Mouse (Mus musculus) neural tube, embryonic 15.5 days (tissue): ENCODE results near the gene Grid2. TPM values are rescaled to one million over a fixed set of nuclear protein-coding genes. Genes with fewer than 3 reads are reported as not detected.

Experiments
- ATAC-seq: fragments of 200-750 bp; cut with Nextera tagmentation; 2 replicates; pipeline ENCODE4 v1.8.0; 2017; ENCODE audit warnings: mild to moderate bottlenecking, moderate TSS enrichment, moderate library complexity; ENCODE audit not compliant: low FRiP score
- H3K27ac ChIP-seq: fragments of 300-500 bp; sonication (generic); replicated peaks from 2 replicates; pipeline ENCODE4 v1.5.1; 2015; ENCODE audit warnings: mild to moderate bottlenecking, inconsistent platforms
- H3K27me3 ChIP-seq: fragments of 300-500 bp; sonication (generic); replicated peaks from 2 replicates; pipeline ENCODE4 v1.6.1; 2015; ENCODE audit warnings: inconsistent platforms
- H3K36me3 ChIP-seq: fragments of 300-500 bp; sonication (generic); 2 replicates; pipeline ENCODE4 v1.6.1; 2015; ENCODE audit warnings: inconsistent platforms
- H3K4me1 ChIP-seq: fragments of 300-500 bp; sonication (generic); 2 replicates; pipeline ENCODE4 v1.6.1; 2015; ENCODE audit warnings: inconsistent platforms
- H3K4me2 ChIP-seq: fragments of 300-500 bp; sonication (generic); 2 replicates; pipeline ENCODE4 v1.6.1; 2015; ENCODE audit warnings: inconsistent platforms, mild to moderate bottlenecking, moderate library complexity
- H3K4me3 ChIP-seq: fragments of 300-500 bp; sonication (generic); replicated peaks from 2 replicates; pipeline ENCODE4 v1.5.1; 2015; ENCODE audit warnings: mild to moderate bottlenecking, inconsistent platforms
- H3K9ac ChIP-seq: fragments of 300-500 bp; sonication (generic); replicated peaks from 2 replicates; pipeline ENCODE4 v1.6.1; 2015; ENCODE audit warnings: mild to moderate bottlenecking, inconsistent platforms
- H3K9me3 ChIP-seq: fragments of 300-500 bp; sonication (generic); replicated peaks from 2 replicates; pipeline ENCODE4 v1.6.1; 2016; ENCODE audit warnings: inconsistent platforms
- WGBS: fragments of 180-500 bp; shearing (Covaris S2); methylation state at CpG from one replicate; pipeline ENCODE4 v1.1.7; 2015; ENCODE audit warnings: mixed read lengths; 5-methylcytosine and 5-hydroxymethylcytosine counted together
- polyA plus RNA-seq: library from polyadenylated mRNA; unstranded; fragments of >200 nt; fragmentation: Nextera tagmentation; extraction: Ambion mirVana; gene quantifications from 2 replicates; pipeline ENCODE4 v1.2.1, GENCODE M21; 2015

Gene Grid2
- polyA plus RNA-seq, 1 experiment from 2014 or later: 14.8 TPM

GRCm38 (mm10) chr6:64623404-64623803 is 1367.7 kb downstream of the Grid2 start:
- Histone ChIP-seq H3K4me3 (no peak overlapping the region), H3K4me2 (no peak overlapping the region), H3K36me3 (no peaks in the 10 kb centered on the region), H3K9ac (no peak overlapping the region), H3K9me3 (no peaks in the 10 kb centered on the region), H3K4me1 (no peaks in the 10 kb centered on the region), H3K27me3 (no peaks in the 10 kb centered on the region), H3K27ac (no peak overlapping the region)
- ATAC-seq: no peak
- WGBS: 61% methylated on average over 3 of the region's 3 CpGs

GRCm38 (mm10) chr6:64647661-64648060 is 1392.0 kb downstream of the Grid2 start:
- H3K4me2 ChIP-seq: no peak overlapping the region
- ATAC-seq: no peak
- H3K9ac ChIP-seq: no peak overlapping the region
- no peak overlapping the region for H3K4me3 ChIP-seq
- H3K4me1 ChIP-seq: peaks cover 12% of the 10 kb centered on the region
- H3K9me3 ChIP-seq: no peaks in the 10 kb centered on the region
- H3K36me3 ChIP-seq: no peaks in the 10 kb centered on the region
- no peaks in the 10 kb centered on the region for H3K27me3 ChIP-seq
- no peak overlapping the region for H3K27ac ChIP-seq

GRCm38 (mm10) chr6:64648196-64648595 is 1392.5 kb downstream of the Grid2 start:
- H3K4me3 ChIP-seq: no peak overlapping the region
- H3K9me3 ChIP-seq: no peaks in the 10 kb centered on the region
- ATAC-seq: no peak
- no peak overlapping the region for H3K4me2 ChIP-seq
- peaks cover 12% of the 10 kb centered on the region for H3K4me1 ChIP-seq
- H3K27me3 ChIP-seq: no peaks in the 10 kb centered on the region
- no peak overlapping the region for H3K9ac ChIP-seq
- 32% methylated on average over 8 of the region's 8 CpGs for WGBS
- H3K27ac ChIP-seq: no peak overlapping the region
- H3K36me3 ChIP-seq: no peaks in the 10 kb centered on the region

- H3K36me3 ChIP-seq: no peaks in the 10 kb centered on the region
- H3K9ac ChIP-seq: peak overlapping the region; percentile 30
- no peaks in the 10 kb centered on the region for H3K27me3 ChIP-seq
- no peaks in the 10 kb centered on the region for H3K9me3 ChIP-seq
- H3K4me2 ChIP-seq: peak overlapping the region; percentile 62
- H3K4me3 ChIP-seq: peak overlapping the region; percentile 42
- 10% methylated on average over 20 of the region's 20 CpGs for WGBS
- ATAC-seq: peak; percentile 87
- peak overlapping the region; percentile 60 for H3K27ac ChIP-seq
- H3K4me1 ChIP-seq: peaks cover 12% of the 10 kb centered on the region
These were observed 1393.9 kb downstream of the Grid2 start for GRCm38 (mm10) chr6:64649296-64650226.

- H3K36me3 ChIP-seq: no peaks in the 10 kb centered on the region
- H3K4me1 ChIP-seq: peaks cover 12% of the 10 kb centered on the region
- 20% methylated on average over 7 of the region's 7 CpGs for WGBS
- H3K27me3 ChIP-seq: no peaks in the 10 kb centered on the region
- no peak overlapping the region for H3K9ac ChIP-seq
- no peak overlapping the region for H3K4me3 ChIP-seq
- no peak for ATAC-seq
- no peaks in the 10 kb centered on the region for H3K9me3 ChIP-seq
- no peak overlapping the region for H3K4me2 ChIP-seq
- H3K27ac ChIP-seq: no peak overlapping the region
These were observed 1395.1 kb downstream of the Grid2 start for GRCm38 (mm10) chr6:64650765-64651164.

GRCm38 (mm10) chr6:64671010-64671409 is 1415.3 kb downstream of the Grid2 start:
- Histone ChIP-seq H3K4me3 (no peak overlapping the region), H3K9me3 (no peaks in the 10 kb centered on the region), H3K36me3 (no peaks in the 10 kb centered on the region), H3K27me3 (no peaks in the 10 kb centered on the region), H3K9ac (no peak overlapping the region), H3K4me2 (no peak overlapping the region), H3K4me1 (no peaks in the 10 kb centered on the region), H3K27ac (no peak overlapping the region)
- ATAC-seq: no peak
- WGBS: 64% methylated on average over 3 of the region's 3 CpGs

- Histone ChIP-seq H3K36me3 (no peaks in the 10 kb centered on the region), H3K4me2 (no peak overlapping the region), H3K27ac (no peak overlapping the region), H3K9me3 (no peaks in the 10 kb centered on the region), H3K4me1 (peaks cover 3% of the 10 kb centered on the region; the same call in 1 of the 2 replicates), H3K9ac (no peak overlapping the region), H3K27me3 (peaks cover 5% of the 10 kb centered on the region; the same call in 1 of the 2 replicates), H3K4me3 (no peak overlapping the region)
- no peak for ATAC-seq
- 18% methylated on average over 1 of the region's 1 CpGs for WGBS
These were observed 1423.1 kb downstream of the Grid2 start for GRCm38 (mm10) chr6:64678815-64679214.

GRCm38 (mm10) chr6:64683974-64684373 is 1428.3 kb downstream of the Grid2 start:
- H3K27me3 ChIP-seq: peaks cover 30% of the 10 kb centered on the region
- H3K9me3 ChIP-seq: no peaks in the 10 kb centered on the region
- ATAC-seq: peak; percentile 56
- peaks cover 15% of the 10 kb centered on the region for H3K4me1 ChIP-seq
- no peak overlapping the region for H3K9ac ChIP-seq
- H3K36me3 ChIP-seq: no peaks in the 10 kb centered on the region
- H3K4me2 ChIP-seq: no peak overlapping the region
- no peak overlapping the region for H3K4me3 ChIP-seq
- WGBS: 37% methylated on average over 9 of the region's 9 CpGs
- no peak overlapping the region for H3K27ac ChIP-seq

- no peak overlapping the region for H3K9ac ChIP-seq
- no peaks in the 10 kb centered on the region for H3K9me3 ChIP-seq
- no peaks in the 10 kb centered on the region for H3K36me3 ChIP-seq
- H3K4me2 ChIP-seq: peak overlapping the region; percentile 48
- H3K27me3 ChIP-seq: peaks cover 31% of the 10 kb centered on the region
- peaks cover 12% of the 10 kb centered on the region for H3K4me1 ChIP-seq
- ATAC-seq: peak; percentile 45; the same call in 1 of the 2 replicates
- no peak overlapping the region for H3K4me3 ChIP-seq
- 5% methylated on average over 5 of the region's 5 CpGs for WGBS
- no peak overlapping the region for H3K27ac ChIP-seq
These were observed 1429.3 kb downstream of the Grid2 start for GRCm38 (mm10) chr6:64684973-64685372.

- Histone ChIP-seq H3K27me3 (peaks cover 39% of the 10 kb centered on the region), H3K27ac (no peak overlapping the region), H3K4me2 (peak overlapping the region; percentile 51), H3K4me3 (peak overlapping the region; percentile 15), H3K36me3 (no peaks in the 10 kb centered on the region), H3K4me1 (peaks cover 12% of the 10 kb centered on the region), H3K9ac (no peak overlapping the region), H3K9me3 (no peaks in the 10 kb centered on the region)
- 3% methylated on average over 19 of the region's 19 CpGs for WGBS
- no peak for ATAC-seq
These were observed 1432.7 kb downstream of the Grid2 start for GRCm38 (mm10) chr6:64688181-64688944.

GRCm38 (mm10) chr6:64694688-64695087 is 1439.0 kb downstream of the Grid2 start:
- H3K4me1 ChIP-seq: no peaks in the 10 kb centered on the region
- H3K36me3 ChIP-seq: no peaks in the 10 kb centered on the region
- no peak overlapping the region for H3K27ac ChIP-seq
- ATAC-seq: no peak
- H3K4me2 ChIP-seq: no peak overlapping the region
- H3K4me3 ChIP-seq: no peak overlapping the region
- H3K27me3 ChIP-seq: peaks cover 20% of the 10 kb centered on the region
- 24% methylated on average over 7 of the region's 7 CpGs for WGBS
- no peaks in the 10 kb centered on the region for H3K9me3 ChIP-seq
- H3K9ac ChIP-seq: no peak overlapping the region

- no peaks in the 10 kb centered on the region for H3K27me3 ChIP-seq
- H3K9me3 ChIP-seq: no peaks in the 10 kb centered on the region
- H3K9ac ChIP-seq: no peak overlapping the region
- H3K4me2 ChIP-seq: no peak overlapping the region
- no peaks in the 10 kb centered on the region for H3K4me1 ChIP-seq
- no peak overlapping the region for H3K4me3 ChIP-seq
- ATAC-seq: no peak
- WGBS: 90% methylated on average over 2 of the region's 2 CpGs
- no peak overlapping the region for H3K27ac ChIP-seq
- H3K36me3 ChIP-seq: no peaks in the 10 kb centered on the region
These were observed 1448.0 kb downstream of the Grid2 start for GRCm38 (mm10) chr6:64703659-64704058.
